Mouse (Mus musculus) cortical plate, adult 2 months (tissue): Measurements from ENCODE around the gene Rassf5. TPM values are rescaled to one million over a fixed set of nuclear protein-coding genes. Genes with fewer than 3 reads are reported as not detected.
A peak's percentile ranks its signal among the peaks of the same experiment; 100 is the strongest.
"Not testable (repeated sequence)": the region's sequence is repeated elsewhere in the genome, so short reads cannot be mapped to it uniquely, and the experiment has no call there.

Experiments used
- H3K27ac ChIP-seq: fragments of 200-500 bp; 2 replicates; pipeline ENCODE4 v1.5.1; 2012; ENCODE audit warnings: low read length, control low read depth, inconsistent platforms; ENCODE audit not compliant: insufficient read depth
- H3K4me1 ChIP-seq: fragments of 200-500 bp; 2 replicates; pipeline ENCODE4 v1.6.1; 2011; ENCODE audit warnings: low read length; ENCODE audit not compliant: control insufficient read depth, insufficient read depth
- H3K4me3 ChIP-seq: fragments of 200-500 bp; 2 replicates; pipeline ENCODE4 v1.5.1; 2011; ENCODE audit warnings: mild to moderate bottlenecking, low read length, control low read depth; ENCODE audit not compliant: insufficient read depth
- CTCF ChIP-seq: fragments of 200-500 bp; IDR thresholded peaks from 2 replicates; pipeline ENCODE4 v1.5.1; 2011; ENCODE audit warnings: mild to moderate bottlenecking, control low read depth, low read length; ENCODE audit not compliant: insufficient read depth; ENCODE audit errors: extremely low read depth
- POLR2A ChIP-seq: fragments of 200-500 bp; IDR thresholded peaks from 2 replicates; pipeline ENCODE4 v1.6.1; 2011; ENCODE audit warnings: mild to moderate bottlenecking, low read length, control low read depth; ENCODE audit not compliant: insufficient read depth; ENCODE audit errors: extremely low read depth
- polyA plus RNA-seq: library from polyadenylated mRNA; depleted of rRNA; stranded (reverse); fragments of >200 nt; gene quantifications from 2 replicates; pipeline ENCODE4 v1.2.3, GENCODE M21; 2012

The Rassf5 gene
- polyA plus RNA-seq, 1 experiment: 14.7 TPM

DNA sequence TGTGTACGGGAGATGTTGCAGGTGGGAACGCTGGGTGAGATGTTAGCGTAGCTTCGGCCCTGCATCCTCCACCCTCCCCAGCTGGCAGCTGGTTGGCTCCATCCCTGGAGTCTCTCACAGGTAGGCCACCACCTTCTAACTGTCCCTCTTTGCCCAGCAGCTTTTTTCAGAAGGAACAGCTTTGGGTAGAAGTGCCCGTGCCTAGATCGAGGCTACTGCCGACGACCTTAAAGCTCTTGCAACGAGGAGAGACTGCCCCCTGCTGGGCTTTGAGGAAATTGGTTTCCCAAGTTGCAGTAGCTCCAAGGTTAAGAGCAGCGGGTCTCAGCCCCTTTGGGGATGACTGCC lies 15.2 kb upstream of the Rassf5 start:
- H3K27ac ChIP-seq: no peak overlapping the region
- no peak overlapping the region for H3K4me3 ChIP-seq
- TF ChIP-seq POLR2A: no peak
- peak; percentile 80 for TF ChIP-seq CTCF
- H3K4me1 ChIP-seq: no peaks in the 10 kb centered on the region; the same call in 1 of the 2 replicates

DNA sequence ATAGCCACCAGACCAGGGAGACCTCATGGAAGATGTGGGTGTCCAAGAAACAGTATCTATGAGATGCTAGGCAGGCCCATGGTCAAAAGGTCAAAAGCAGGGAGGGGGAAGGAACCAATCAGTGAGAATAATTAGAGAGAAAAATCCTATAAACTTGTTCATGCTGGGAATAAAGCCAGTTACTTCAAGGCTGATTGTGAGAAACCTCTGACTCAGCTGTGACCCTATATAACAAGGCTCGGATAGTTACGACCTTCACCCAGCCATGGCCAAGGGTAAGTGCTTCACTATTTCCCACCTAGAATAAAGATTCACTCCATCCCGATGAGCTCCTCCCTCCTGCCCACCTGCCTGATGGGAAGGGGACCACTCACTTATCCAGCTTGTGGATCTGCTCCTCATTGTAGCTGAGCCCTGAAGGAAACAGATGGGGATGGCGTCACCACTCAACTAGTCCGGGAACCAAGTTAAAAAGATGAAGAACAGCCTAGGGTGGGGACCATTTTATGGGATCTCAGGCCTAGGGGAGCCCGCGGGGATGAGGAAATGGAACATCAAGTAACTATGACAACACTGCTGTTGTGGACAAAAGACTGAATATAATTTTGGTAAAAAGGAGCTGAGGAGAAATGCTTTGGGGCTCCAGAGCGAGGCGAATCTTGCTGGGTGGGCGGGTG lies 14.7 kb upstream of the Rassf5 start:
- no peak overlapping the region for H3K27ac ChIP-seq
- no peak for TF ChIP-seq POLR2A
- no peak for TF ChIP-seq CTCF
- no peak overlapping the region for H3K4me3 ChIP-seq
- H3K4me1 ChIP-seq: no peaks in the 10 kb centered on the region; the same call in 1 of the 2 replicates

DNA sequence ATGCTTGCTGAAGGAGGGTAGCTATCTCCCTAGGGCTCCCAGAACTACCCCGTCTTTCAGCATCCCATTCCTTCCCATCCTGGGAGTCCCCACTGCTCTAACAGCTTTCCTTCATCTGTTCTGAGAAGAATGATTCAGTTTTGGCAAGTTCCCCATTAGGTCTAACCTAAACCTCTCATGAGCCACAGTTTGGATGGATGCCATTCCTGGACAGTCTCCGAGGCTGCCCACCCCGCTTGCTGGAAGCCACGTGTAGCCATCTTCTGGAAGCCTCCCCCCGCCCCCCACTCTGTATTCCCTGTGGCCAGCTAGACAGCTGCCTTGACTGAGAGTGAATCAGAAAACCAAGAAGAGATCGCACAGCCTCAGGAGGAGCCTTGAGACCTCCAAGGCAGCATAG lies 12.2 kb upstream of the Rassf5 start:
- H3K4me1 ChIP-seq: no peaks in the 10 kb centered on the region; the same call in 1 of the 2 replicates
- no peak overlapping the region for H3K27ac ChIP-seq
- no peak overlapping the region for H3K4me3 ChIP-seq
- no peak for TF ChIP-seq CTCF
- no peak for TF ChIP-seq POLR2A

DNA sequence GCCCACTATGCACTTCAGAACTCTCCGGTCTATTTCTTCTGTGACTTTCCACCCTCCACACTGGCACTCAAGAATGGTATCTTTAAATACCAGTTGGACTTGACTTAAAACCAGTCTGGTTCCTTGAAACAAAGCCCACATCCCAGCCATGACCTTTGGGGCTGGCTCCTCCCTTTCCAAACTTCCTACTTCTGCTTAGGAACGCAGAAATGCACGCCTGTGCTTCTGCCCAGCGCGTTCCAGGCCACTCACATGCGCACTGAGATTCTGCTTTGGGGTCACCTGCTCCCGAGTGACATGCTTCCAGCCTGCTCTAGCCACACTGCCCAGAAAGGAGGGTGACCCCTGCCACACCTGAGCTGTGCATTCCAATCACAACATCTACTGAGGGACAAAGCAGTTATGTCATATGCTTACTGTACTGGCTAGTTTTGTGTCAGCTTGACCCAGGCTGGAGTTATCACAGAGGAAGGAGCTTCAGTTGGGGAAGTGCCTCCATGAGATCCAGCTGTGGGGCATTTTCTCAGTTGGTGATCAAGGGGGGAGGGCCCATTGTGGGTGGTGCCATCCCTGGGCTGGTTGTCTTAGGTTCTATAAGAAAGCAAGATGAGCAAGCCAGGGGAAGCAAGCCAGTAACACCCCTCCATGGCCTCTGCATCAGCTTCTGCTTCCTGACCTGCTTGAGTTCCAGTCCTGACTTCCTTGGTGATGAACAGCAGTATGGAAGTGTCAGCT lies 7.6 kb upstream of the Rassf5 start:
- not testable (repeated sequence) for H3K4me3 ChIP-seq, H3K27ac ChIP-seq, H3K4me1 ChIP-seq

DNA sequence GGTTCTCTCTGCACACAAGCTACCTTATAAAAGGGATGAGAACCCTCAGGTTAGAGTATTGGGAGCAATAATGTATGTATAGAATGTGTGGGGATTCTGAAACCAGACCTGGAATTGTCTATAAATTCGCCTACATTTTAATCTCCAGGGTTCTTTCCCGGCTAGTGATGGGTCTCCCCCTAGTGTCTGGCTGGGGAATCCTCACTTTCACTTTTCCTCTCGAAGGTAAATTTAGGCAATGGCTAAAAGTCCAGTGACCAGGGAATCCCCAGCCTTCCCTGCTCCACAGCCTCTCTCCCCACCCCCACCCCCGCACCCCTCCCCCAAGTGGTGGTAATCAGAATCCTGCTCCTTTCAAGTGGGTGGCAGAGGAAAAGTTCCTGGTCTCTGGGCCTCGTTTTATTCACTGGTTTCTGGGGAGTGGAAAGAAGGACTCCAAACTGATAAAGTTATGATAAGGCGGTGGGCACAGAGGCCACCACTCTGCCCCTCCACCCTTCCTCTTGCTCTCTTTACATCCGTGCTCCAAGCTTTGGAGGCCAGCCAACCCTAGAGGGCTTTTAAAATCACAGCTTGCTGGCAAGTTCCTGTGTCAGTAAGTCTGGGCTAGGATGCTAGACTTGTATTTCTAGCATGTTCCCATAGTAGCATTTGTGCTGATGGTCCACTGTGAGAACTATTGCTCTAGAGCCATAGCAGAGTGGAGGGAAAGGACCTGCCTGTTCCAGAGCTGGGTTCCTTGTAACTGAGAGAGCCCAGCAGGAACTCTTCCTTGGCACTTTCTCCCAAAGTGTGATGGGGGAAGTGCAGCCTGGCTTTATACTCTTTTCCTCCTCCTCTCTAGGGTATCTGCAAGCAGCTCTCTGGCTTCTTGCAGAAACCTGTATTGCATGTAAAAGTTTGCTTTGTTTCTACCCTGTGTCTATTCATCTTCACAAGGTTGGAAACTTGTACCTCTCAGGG lies 1.7 kb upstream of the Rassf5 start:
- Histone ChIP-seq H3K4me1 (peaks cover 1% of the 10 kb centered on the region; the same call in 1 of the 2 replicates), H3K4me3 (no peak overlapping the region), H3K27ac (no peak overlapping the region)
- no peak for TF ChIP-seq POLR2A
- peak; percentile 68 for TF ChIP-seq CTCF

DNA sequence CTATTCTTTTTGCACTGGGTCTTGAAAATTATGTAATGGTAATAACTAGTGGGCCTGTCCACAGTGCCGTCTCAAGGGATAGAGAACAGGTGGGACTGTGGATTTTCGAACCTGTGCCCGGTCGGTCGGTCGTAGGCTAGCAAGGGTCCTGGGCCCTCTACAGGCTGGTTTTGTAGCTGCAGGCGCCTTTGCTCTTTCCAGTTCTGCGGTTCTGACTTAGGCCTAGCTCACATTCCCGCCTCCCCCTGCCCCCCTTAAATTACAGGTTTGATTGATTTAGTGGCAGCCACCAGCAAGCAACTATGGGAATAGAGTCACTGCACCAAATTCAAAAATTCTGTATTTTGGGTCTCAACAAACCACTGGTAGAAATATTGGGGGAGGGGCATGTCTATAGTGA lies 868 bp upstream of the Rassf5 start:
- Histone ChIP-seq H3K4me3 (peak overlapping the region; percentile 34), H3K27ac (no peak overlapping the region), H3K4me1 (peaks cover 1% of the 10 kb centered on the region; the same call in 1 of the 2 replicates)
- TF ChIP-seq POLR2A: no peak
- TF ChIP-seq CTCF: peak; percentile 37; the same call in 1 of the 2 replicates

DNA sequence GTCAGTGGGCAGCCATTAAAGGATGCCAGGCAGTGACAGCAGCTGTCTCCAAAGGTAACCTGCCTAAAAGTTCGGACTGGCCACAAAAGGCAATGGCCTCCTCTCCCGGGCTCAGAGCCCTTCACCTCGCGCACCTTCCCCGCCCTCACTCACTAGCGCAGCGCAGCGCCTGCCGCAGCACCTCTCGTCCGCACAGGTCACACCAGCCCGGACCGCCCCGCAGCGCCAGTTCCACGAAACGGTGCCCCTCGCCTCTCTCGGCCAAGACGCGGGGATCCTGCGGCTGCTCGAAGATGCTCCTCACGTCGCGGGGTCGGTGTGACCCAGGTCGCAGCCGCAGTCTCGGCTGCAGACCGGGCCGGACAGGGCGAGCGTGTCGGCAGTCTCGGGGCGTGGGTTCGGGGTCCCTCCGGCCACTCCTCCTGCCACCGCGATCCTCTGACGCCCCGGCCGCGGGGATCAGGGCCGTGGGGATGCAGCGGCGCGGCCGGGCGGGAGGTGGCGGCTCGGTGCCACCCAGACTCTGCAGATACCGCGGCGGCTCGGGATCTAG lies 446 bp downstream of the Rassf5 start:
- peaks cover 1% of the 10 kb centered on the region; the same call in 1 of the 2 replicates for H3K4me1 ChIP-seq
- peak overlapping the region; percentile 34 for H3K4me3 ChIP-seq
- no peak for TF ChIP-seq POLR2A
- TF ChIP-seq CTCF: no peak
- H3K27ac ChIP-seq: peak overlapping the region; percentile 44; the same call in 1 of the 2 replicates

DNA sequence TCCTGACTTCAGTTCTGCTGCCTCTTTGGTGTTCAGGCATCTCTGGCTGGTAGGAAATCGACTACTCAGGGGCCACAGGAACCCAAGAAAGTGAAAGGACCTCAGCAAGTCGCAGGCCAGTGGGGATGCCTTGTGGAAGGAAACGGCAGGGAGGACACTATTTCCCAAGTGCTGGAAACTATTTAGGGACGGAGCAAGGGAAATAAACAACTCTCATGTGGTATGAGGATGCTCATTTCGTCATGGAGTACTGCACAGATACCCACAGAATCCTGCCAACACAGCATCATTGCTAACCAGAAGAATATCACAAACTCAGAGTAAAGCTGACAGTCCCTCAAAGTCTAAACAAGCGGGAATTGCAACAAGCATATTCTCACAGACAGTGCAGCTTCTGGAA lies 2.1 kb downstream of the Rassf5 start:
- H3K27ac ChIP-seq: no peak overlapping the region
- TF ChIP-seq CTCF (no peak), POLR2A (no peak)
- H3K4me1 ChIP-seq: peaks cover 1% of the 10 kb centered on the region; the same call in 1 of the 2 replicates
- H3K4me3 ChIP-seq: no peak overlapping the region; the same call in 1 of the 2 replicates

DNA sequence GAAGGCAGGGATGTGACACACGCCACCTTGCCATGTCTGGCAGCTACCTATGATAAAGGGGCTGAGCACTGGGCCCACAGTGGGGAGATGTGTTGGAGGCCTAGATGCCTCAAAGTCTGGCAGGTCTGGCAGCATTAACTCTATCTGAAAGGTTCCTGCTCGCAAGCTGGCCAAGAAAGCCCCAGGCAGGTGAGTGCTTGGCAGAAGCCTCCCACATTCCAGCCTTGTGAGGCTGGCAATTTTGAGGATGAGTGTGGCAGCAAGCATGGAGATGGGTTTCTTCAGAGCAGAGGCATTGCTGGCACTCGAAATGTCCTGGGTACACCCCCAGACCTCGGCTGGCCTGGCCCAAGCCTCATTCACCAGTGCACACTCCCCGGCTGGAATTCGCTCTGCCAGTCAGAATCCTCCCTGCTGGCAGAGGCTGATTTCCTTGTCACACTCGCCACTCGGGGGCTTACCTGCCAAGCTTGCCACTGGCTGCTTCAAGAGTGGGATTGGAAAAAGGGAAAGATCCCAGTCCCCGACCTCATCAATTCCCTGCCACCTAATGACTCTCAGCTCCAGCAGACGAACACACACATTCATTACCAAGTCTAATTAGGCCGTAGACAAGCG lies 5.4 kb downstream of the Rassf5 start:
- no peaks in the 10 kb centered on the region for H3K4me1 ChIP-seq
- H3K4me3 ChIP-seq: no peak overlapping the region
- no peak overlapping the region for H3K27ac ChIP-seq
- TF ChIP-seq CTCF (no peak), POLR2A (no peak)

DNA sequence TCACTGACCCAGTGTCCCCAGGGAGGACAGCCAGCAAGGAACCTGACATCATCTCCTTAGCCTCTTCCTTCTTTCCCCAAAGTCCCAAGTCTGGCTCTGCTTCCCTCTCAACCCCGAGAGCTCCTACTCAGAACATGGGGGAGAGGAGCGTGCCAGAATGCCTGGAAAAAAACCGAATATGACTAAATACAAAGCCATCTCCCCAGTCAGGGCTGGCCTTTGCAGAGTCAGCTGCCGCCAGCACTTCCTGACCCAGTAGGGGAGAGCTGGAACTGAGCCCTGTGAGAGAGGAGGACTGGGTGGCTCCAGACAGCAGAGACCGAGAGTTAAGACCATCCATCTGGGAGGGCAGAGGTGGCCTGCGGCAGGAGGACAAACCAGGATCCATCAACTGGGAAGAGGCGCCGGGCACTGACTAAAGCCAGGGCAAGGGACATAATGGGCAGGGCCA lies 6.1 kb downstream of the Rassf5 start:
- H3K27ac ChIP-seq: no peak overlapping the region

More for the DNA sequence above, 6.1 kb downstream of the Rassf5 start:
- Histone ChIP-seq H3K4me1 (no peaks in the 10 kb centered on the region), H3K4me3 (no peak overlapping the region)
- TF ChIP-seq POLR2A (no peak), CTCF (no peak)
